Mouse (Mus musculus) liver, embryonic 13.5 days (tissue): Measurements from ENCODE around the gene Eogt. TPM values are rescaled to one million over a fixed set of nuclear protein-coding genes. Genes with fewer than 3 reads are reported as not detected.
A peak's percentile ranks its signal among the peaks of the same experiment; 100 is the strongest.

ENCODE experiments used
- ATAC-seq: fragments of 200-750 bp; cut with Nextera tagmentation; 2 replicates; pipeline ENCODE4 v1.8.0; 2017; ENCODE audit warnings: low read depth, mild to moderate bottlenecking, moderate number of reproducible peaks, moderate library complexity
- DNase-seq: peaks from one replicate; pipeline ENCODE4 v3.0.0; 2022
- H3K27ac ChIP-seq: fragments of 300-500 bp; sonication (generic); 2 replicates; pipeline ENCODE4 v1.5.1; 2015; ENCODE audit warnings: moderate library complexity, mild to moderate bottlenecking, inconsistent platforms
- H3K27me3 ChIP-seq: fragments of 300-500 bp; sonication (generic); 2 replicates; pipeline ENCODE4 v1.6.1; 2015; ENCODE audit warnings: mild to moderate bottlenecking, inconsistent platforms
- H3K36me3 ChIP-seq: fragments of 300-500 bp; sonication (generic); 2 replicates; pipeline ENCODE4 v1.6.1; 2015; ENCODE audit warnings: mild to moderate bottlenecking, inconsistent platforms
- H3K4me1 ChIP-seq: fragments of 300-500 bp; sonication (generic); replicated peaks from 2 replicates; pipeline ENCODE4 v1.6.1; 2015; ENCODE audit warnings: inconsistent platforms
- H3K4me2 ChIP-seq: fragments of 300-500 bp; sonication (generic); 2 replicates; pipeline ENCODE4 v1.6.1; 2015; ENCODE audit warnings: inconsistent platforms, mild to moderate bottlenecking, moderate library complexity
- H3K4me3 ChIP-seq: fragments of 300-500 bp; sonication (generic); replicated peaks from 2 replicates; pipeline ENCODE4 v1.5.1; 2015; ENCODE audit warnings: mild to moderate bottlenecking, inconsistent platforms
- H3K9ac ChIP-seq: fragments of 300-500 bp; sonication (generic); 2 replicates; pipeline ENCODE4 v1.6.1; 2015; ENCODE audit warnings: mild to moderate bottlenecking, inconsistent platforms
- H3K9me3 ChIP-seq: fragments of 300-500 bp; sonication (generic); replicated peaks from 2 replicates; pipeline ENCODE4 v1.6.1; 2016; ENCODE audit warnings: inconsistent platforms
- WGBS: fragments of 180-500 bp; shearing (Covaris S2); methylation state at CpG from one replicate; pipeline ENCODE4 v1.1.7; 2015; ENCODE audit not compliant: insufficient replicate concordance; 5-methylcytosine and 5-hydroxymethylcytosine counted together
- polyA plus RNA-seq: library from polyadenylated mRNA; unstranded; fragments of >200 nt; fragmentation: Nextera tagmentation; extraction: Ambion mirVana; gene quantifications from 2 replicates; pipeline ENCODE4 v1.2.1, GENCODE M21; 2015

Eogt gene
- 2.0 and 2.3 TPM in 2 replicates for polyA plus RNA-seq

- 1% methylated on average over 56 of the region's 56 CpGs for WGBS
- Histone ChIP-seq H3K27me3 (no peaks in the 10 kb centered on the region), H3K27ac (peak within 1 kb of the TSS; percentile 72), H3K36me3 (peaks cover under 1% of the 10 kb centered on the region), H3K9me3 (no peaks in the 10 kb centered on the region), H3K4me3 (peak within 1 kb of the TSS; percentile 71), H3K4me1 (peaks cover 22% of the 10 kb centered on the region), H3K4me2 (peak within 1 kb of the TSS; percentile 99), H3K9ac (peak within 1 kb of the TSS; percentile 87)
- ATAC-seq: peak; percentile 85
- DNase-seq: peak; percentile 69
Measured at GRCm38 (mm10) chr6:97148383-97149251, at the start of gene Eogt. TSS of gene Eogt (minus strand) at chr6:97149182.

GRCm38 (mm10) chr6:97179367-97179828, 30.4 kb upstream of the Eogt start:
- 15% methylated on average over 11 of the region's 11 CpGs for WGBS
- H3K4me2 ChIP-seq: peak overlapping the region; percentile 82
- H3K27ac ChIP-seq: peak overlapping the region; percentile 90
- H3K9me3 ChIP-seq: no peaks in the 10 kb centered on the region
- peak overlapping the region; percentile 84 for H3K4me3 ChIP-seq
- H3K36me3 ChIP-seq: peaks cover 16% of the 10 kb centered on the region
- H3K9ac ChIP-seq: peak overlapping the region; percentile 93
- H3K4me1 ChIP-seq: peaks cover 44% of the 10 kb centered on the region
- DNase-seq: no peak
- no peaks in the 10 kb centered on the region for H3K27me3 ChIP-seq
- ATAC-seq: peak; percentile 65

- under 1% methylated on average over 77 of the region's 80 CpGs for WGBS
Measured at GRCm38 (mm10) chr6:97178491-97179366, 29.7 kb upstream of the Eogt start, which contains the start of gene Tmf1. TSS of gene Tmf1 (minus strand) at chr6:97179122.

GRCm38 (mm10) chr6:97175716-97176115, 26.7 kb upstream of the Eogt start:
- H3K4me2 ChIP-seq: peak overlapping the region; percentile 17
- no peaks in the 10 kb centered on the region for H3K27me3 ChIP-seq
- no peak for DNase-seq

More at GRCm38 (mm10) chr6:97178491-97179366, 29.7 kb upstream of the Eogt start, which contains the start of gene Tmf1:
- Histone ChIP-seq H3K27ac (peak within 1 kb of the TSS; percentile 90), H3K9me3 (no peaks in the 10 kb centered on the region), H3K4me3 (peak within 1 kb of the TSS; percentile 84), H3K4me1 (peaks cover 44% of the 10 kb centered on the region), H3K4me2 (peak within 1 kb of the TSS; percentile 82), H3K9ac (peak within 1 kb of the TSS; percentile 93), H3K36me3 (peaks cover 17% of the 10 kb centered on the region), H3K27me3 (no peaks in the 10 kb centered on the region)
- DNase-seq (peak; percentile 92), ATAC-seq (peak; percentile 97)

GRCm38 (mm10) chr6:97150156-97150555, 1.2 kb upstream of the Eogt start:
- no peak for DNase-seq

More at GRCm38 (mm10) chr6:97175716-97176115, 26.7 kb upstream of the Eogt start:
- no peak overlapping the region for H3K4me3 ChIP-seq
- no peaks in the 10 kb centered on the region for H3K9me3 ChIP-seq
- peaks cover 37% of the 10 kb centered on the region for H3K4me1 ChIP-seq
- no peak for ATAC-seq
- H3K9ac ChIP-seq: no peak overlapping the region
- peaks cover 37% of the 10 kb centered on the region for H3K36me3 ChIP-seq
- 42% methylated on average over 11 of the region's 11 CpGs for WGBS
- no peak overlapping the region for H3K27ac ChIP-seq

GRCm38 (mm10) chr6:97149721-97150120, 739 bp upstream of the Eogt start:
- H3K4me3 ChIP-seq: no peak overlapping the region
- H3K4me2 ChIP-seq: no peak overlapping the region
- H3K27ac ChIP-seq: peak overlapping the region; percentile 43; the same call in 1 of the 2 replicates
- DNase-seq (no peak), ATAC-seq (no peak)
- H3K4me1 ChIP-seq: peaks cover 22% of the 10 kb centered on the region
- peaks cover 3% of the 10 kb centered on the region for H3K36me3 ChIP-seq
- no peak overlapping the region for H3K9ac ChIP-seq
- 71% methylated on average over 2 of the region's 2 CpGs for WGBS
- H3K27me3 ChIP-seq: no peaks in the 10 kb centered on the region
- no peaks in the 10 kb centered on the region for H3K9me3 ChIP-seq

More at GRCm38 (mm10) chr6:97150156-97150555, 1.2 kb upstream of the Eogt start:
- Histone ChIP-seq H3K4me3 (no peak overlapping the region), H3K27ac (no peak overlapping the region), H3K36me3 (peaks cover 3% of the 10 kb centered on the region), H3K9me3 (no peaks in the 10 kb centered on the region), H3K9ac (no peak overlapping the region), H3K27me3 (no peaks in the 10 kb centered on the region), H3K4me2 (no peak overlapping the region), H3K4me1 (peaks cover 22% of the 10 kb centered on the region)
- WGBS: 64% methylated on average over 6 of the region's 6 CpGs
- ATAC-seq: no peak

- H3K9me3 ChIP-seq: no peaks in the 10 kb centered on the region
- peaks cover 22% of the 10 kb centered on the region for H3K4me1 ChIP-seq
- H3K27ac ChIP-seq: no peak overlapping the region
- H3K9ac ChIP-seq: peak overlapping the region; percentile 87
- peak overlapping the region; percentile 99 for H3K4me2 ChIP-seq
- no peak for DNase-seq
- ATAC-seq: no peak
- H3K36me3 ChIP-seq: no peaks in the 10 kb centered on the region
- H3K27me3 ChIP-seq: no peaks in the 10 kb centered on the region
- WGBS: 34% methylated on average over 18 of the region's 18 CpGs
- H3K4me3 ChIP-seq: peak overlapping the region; percentile 71
Measured at GRCm38 (mm10) chr6:97147755-97148382, 1.1 kb downstream of the Eogt start.

- peaks cover 22% of the 10 kb centered on the region for H3K4me1 ChIP-seq
- no peaks in the 10 kb centered on the region for H3K27me3 ChIP-seq
- H3K4me2 ChIP-seq: no peak overlapping the region
- no peak overlapping the region for H3K9ac ChIP-seq
- WGBS: 89% methylated on average over 7 of the region's 7 CpGs
- no peaks in the 10 kb centered on the region for H3K9me3 ChIP-seq
- no peak overlapping the region for H3K27ac ChIP-seq
- DNase-seq: no peak
- H3K4me3 ChIP-seq: no peak overlapping the region
- H3K36me3 ChIP-seq: no peaks in the 10 kb centered on the region
- no peak for ATAC-seq
Measured at GRCm38 (mm10) chr6:97145156-97145555, 3.8 kb downstream of the Eogt start.

GRCm38 (mm10) chr6:97144359-97144758, 4.6 kb downstream of the Eogt start:
- H3K36me3 ChIP-seq: no peaks in the 10 kb centered on the region
- H3K9me3 ChIP-seq: no peaks in the 10 kb centered on the region
- H3K4me1 ChIP-seq: peaks cover 21% of the 10 kb centered on the region
- no peak overlapping the region for H3K4me3 ChIP-seq
- DNase-seq (no peak), ATAC-seq (no peak)
- H3K27me3 ChIP-seq: no peaks in the 10 kb centered on the region
- H3K4me2 ChIP-seq: no peak overlapping the region
- 64% methylated on average over 7 of the region's 7 CpGs for WGBS
- H3K9ac ChIP-seq: no peak overlapping the region
- H3K27ac ChIP-seq: no peak overlapping the region

- Histone ChIP-seq H3K36me3 (no peaks in the 10 kb centered on the region), H3K4me2 (no peak overlapping the region), H3K4me1 (peaks cover 4% of the 10 kb centered on the region), H3K4me3 (no peak overlapping the region), H3K9ac (no peak overlapping the region), H3K9me3 (no peaks in the 10 kb centered on the region), H3K27ac (no peak overlapping the region), H3K27me3 (no peaks in the 10 kb centered on the region)
- WGBS: 63% methylated on average over 8 of the region's 8 CpGs
- ATAC-seq (no peak), DNase-seq (no peak)
Measured at GRCm38 (mm10) chr6:97142611-97143010, 6.4 kb downstream of the Eogt start.
